Mouse (Mus musculus) stomach, adult 2 months (tissue): Measurements from ENCODE around the gene Nfkb1. TPM values are rescaled to one million over a fixed set of nuclear protein-coding genes. Genes with fewer than 3 reads are reported as not detected.

Source experiments
- polyA plus RNA-seq: library from polyadenylated mRNA; depleted of rRNA; stranded (reverse); fragments of >200 nt; gene quantifications from 2 replicates; pipeline ENCODE4 v1.2.3, GENCODE M21; 2012; rRNA removed

Nfkb1 gene
- polyA plus RNA-seq = 30.8 and 35.0 TPM in 2 replicates

DNA sequence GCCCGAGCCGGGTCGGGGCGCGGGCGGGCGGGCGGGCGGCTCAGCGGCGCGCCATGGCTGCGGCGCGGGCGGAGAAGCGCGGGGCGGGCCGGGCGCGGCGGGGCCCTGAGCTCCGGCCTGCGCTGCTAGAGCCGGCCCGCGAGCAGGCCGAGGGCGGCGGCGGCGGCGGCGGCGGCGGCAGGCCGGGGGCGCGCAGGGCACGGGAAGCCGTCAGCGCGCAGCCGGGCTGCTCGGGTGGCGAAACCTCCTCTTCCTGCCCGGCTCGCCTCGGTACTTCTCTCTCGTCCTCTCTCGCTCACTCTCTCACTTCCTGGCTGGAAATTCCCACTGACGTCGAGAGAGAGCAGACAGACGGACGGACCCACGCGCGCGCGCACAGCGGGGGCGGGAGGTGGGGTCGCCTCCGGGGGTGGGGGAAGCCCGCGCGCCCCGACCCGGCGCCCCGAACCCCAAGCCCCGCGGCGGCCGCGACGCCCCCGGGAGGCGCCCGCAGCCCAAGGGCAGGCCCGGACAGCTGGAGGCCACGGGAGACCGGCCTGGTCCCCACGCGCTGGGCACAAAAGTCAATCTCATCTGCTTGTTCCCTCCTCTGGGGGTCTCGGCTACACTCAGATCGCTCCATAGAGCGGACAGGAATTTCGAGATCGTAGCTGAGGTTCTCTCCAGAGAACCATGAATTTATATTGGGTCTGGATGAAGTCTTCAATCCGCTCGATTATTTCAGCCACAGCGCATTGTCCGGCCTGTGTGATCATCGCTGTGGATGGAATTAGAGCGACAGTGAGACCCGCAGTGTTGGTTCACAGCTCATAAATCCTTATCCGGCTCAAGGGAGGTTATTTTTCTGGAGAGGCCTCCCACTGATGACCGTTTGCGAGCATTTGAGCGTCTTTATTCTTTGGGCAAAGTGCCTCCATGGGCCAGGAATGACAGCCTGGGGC lies at the start of gene Nfkb1:
Gene Nfkb1 (minus strand): TSS at position 357 of the 941 bp plus-strand sequence.

Other genes with a start within 250 kb of the Nfkb1 start
- gene Manba, start 205.9 kb downstream of the Nfkb1 start, polyA plus RNA-seq = 1.7 and 3.6 TPM in 2 replicates
- gene Slc39a8, start 133.7 kb upstream of the Nfkb1 start, polyA plus RNA-seq = 0.95 and 1.9 TPM in 2 replicates